Mouse (Mus musculus) erythroblast, embryonic 14.5 days (primary cell): ENCODE data around the gene Tigar.

Experiments
- GATA1 ChIP-seq: IDR thresholded peaks from 2 replicates; pipeline ENCODE4 v1.6.1; 2012; ENCODE audit warnings: low read length, inconsistent platforms, mixed read lengths
- TAL1 ChIP-seq: IDR thresholded peaks from 3 replicates; pipeline ENCODE4 v1.6.1; 2012; ENCODE audit warnings: low read length, inconsistent platforms, mixed read lengths

DNA sequence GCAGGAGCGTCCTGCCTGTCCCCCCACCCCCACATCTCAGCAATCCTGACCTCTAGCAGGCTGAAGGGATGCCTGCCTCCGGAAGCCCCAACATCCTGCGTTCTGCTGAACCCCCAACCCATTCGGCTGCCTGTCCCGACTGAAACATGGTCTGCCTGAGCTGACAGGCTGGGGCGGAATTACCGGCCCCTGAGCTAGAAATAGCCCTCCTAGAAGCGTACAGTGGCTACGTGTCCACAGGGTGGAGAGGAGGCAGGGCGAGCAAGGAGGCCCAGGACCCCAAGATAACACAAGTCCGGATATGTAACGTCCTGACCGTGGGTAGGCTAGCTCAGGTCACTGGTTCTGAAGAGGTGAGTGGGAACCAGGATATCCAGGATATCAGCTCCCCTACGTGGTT is 44.5 kb downstream of the Tigar start:
- TF ChIP-seq TAL1 = no peak
- TF ChIP-seq GATA1 = no peak
